Mouse (Mus musculus): Measurements from ENCODE around the gene Kazn. TPM values are rescaled to one million over a fixed set of nuclear protein-coding genes. Genes with fewer than 3 reads are reported as not detected.

Kazn gene
- polyA plus RNA-seq, 1 experiment, result 80.2 TPM

GRCm38 (mm10) chr4:142076883-142077282 lies 162.3 kb downstream of the Kazn start:
- no peak overlapping the region for H3K4me3 ChIP-seq (ENCODE audit: low read depth, low read length)
- no peaks in the 10 kb centered on the region for H3K36me3 ChIP-seq (ENCODE audit: control insufficient read depth, insufficient read depth, low read length, poor library complexity, severe bottlenecking)
- H3K9me3 ChIP-seq (replicated peaks; ENCODE audit: control insufficient read depth, insufficient read depth, low read length, poor library complexity, severe bottlenecking), result no peaks in the 10 kb centered on the region
- H3K27ac ChIP-seq (ENCODE audit: insufficient read depth, low read length), result peak overlapping the region; percentile 63
- peak; percentile 78 for TF ChIP-seq EP300 (IDR thresholded peaks at IDR 0.05; ENCODE audit: insufficient read depth, low read depth, low read length)
- no peak for TF ChIP-seq POLR2A (IDR thresholded peaks at IDR 0.05; ENCODE audit: insufficient read depth, low read length)
- H3K27me3 ChIP-seq (ENCODE audit: control insufficient read depth, insufficient read depth, low read length, poor library complexity, severe bottlenecking), result no peaks in the 10 kb centered on the region
- no peak overlapping the region for H3K9ac ChIP-seq (ENCODE audit: low read depth, poor library complexity, severe bottlenecking)
- H3K4me1 ChIP-seq (ENCODE audit: control insufficient read depth, insufficient read depth, low read length), result peaks cover 20% of the 10 kb centered on the region

- H3K4me1 ChIP-seq (ENCODE audit: control insufficient read depth, insufficient read depth, low read length), result peaks cover 17% of the 10 kb centered on the region
Measured at GRCm38 (mm10) chr4:142075931-142076330, 163.3 kb downstream of the Kazn start.

GRCm38 (mm10) chr4:142074060-142074732 lies 165.0 kb downstream of the Kazn start:
- Histone ChIP-seq H3K27ac (ENCODE audit: insufficient read depth, low read length) (peak overlapping the region; percentile 34), H3K4me1 (ENCODE audit: control insufficient read depth, insufficient read depth, low read length) (peaks cover 14% of the 10 kb centered on the region), H3K4me3 (ENCODE audit: low read depth, low read length) (peak overlapping the region; percentile 45), H3K36me3 (ENCODE audit: control insufficient read depth, insufficient read depth, low read length, poor library complexity, severe bottlenecking) (no peaks in the 10 kb centered on the region), H3K27me3 (ENCODE audit: control insufficient read depth, insufficient read depth, low read length, poor library complexity, severe bottlenecking) (no peaks in the 10 kb centered on the region), H3K9ac (ENCODE audit: low read depth, poor library complexity, severe bottlenecking) (peak overlapping the region; percentile 27; the same call in 1 of the 2 replicates), H3K9me3 (replicated peaks; ENCODE audit: control insufficient read depth, insufficient read depth, low read length, poor library complexity, severe bottlenecking) (no peaks in the 10 kb centered on the region)
- TF ChIP-seq POLR2A (IDR thresholded peaks at IDR 0.05; ENCODE audit: insufficient read depth, low read length), result no peak
- TF ChIP-seq EP300 (IDR thresholded peaks at IDR 0.05; ENCODE audit: insufficient read depth, low read depth, low read length), result no peak
- TF ChIP-seq CTCF (IDR thresholded peaks at IDR 0.05; ENCODE audit: low read depth, low read length), result no peak

More at GRCm38 (mm10) chr4:142075931-142076330, 163.3 kb downstream of the Kazn start:
- no peak for TF ChIP-seq EP300 (IDR thresholded peaks at IDR 0.05; ENCODE audit: insufficient read depth, low read depth, low read length)
- no peak for TF ChIP-seq CTCF (IDR thresholded peaks at IDR 0.05; ENCODE audit: low read depth, low read length)
- no peak for TF ChIP-seq POLR2A (IDR thresholded peaks at IDR 0.05; ENCODE audit: insufficient read depth, low read length)
- Histone ChIP-seq H3K27ac (ENCODE audit: insufficient read depth, low read length) (peak overlapping the region; percentile 34), H3K36me3 (ENCODE audit: control insufficient read depth, insufficient read depth, low read length, poor library complexity, severe bottlenecking) (no peaks in the 10 kb centered on the region), H3K9ac (ENCODE audit: low read depth, poor library complexity, severe bottlenecking) (no peak overlapping the region), H3K9me3 (replicated peaks; ENCODE audit: control insufficient read depth, insufficient read depth, low read length, poor library complexity, severe bottlenecking) (no peaks in the 10 kb centered on the region), H3K4me3 (ENCODE audit: low read depth, low read length) (no peak overlapping the region), H3K27me3 (ENCODE audit: control insufficient read depth, insufficient read depth, low read length, poor library complexity, severe bottlenecking) (no peaks in the 10 kb centered on the region)

GRCm38 (mm10) chr4:142071243-142071991 lies 167.8 kb downstream of the Kazn start:
- Histone ChIP-seq H3K9ac (ENCODE audit: low read depth, poor library complexity, severe bottlenecking) (peak overlapping the region; percentile 29), H3K4me3 (ENCODE audit: low read depth, low read length) (peak overlapping the region; percentile 7; the same call in 1 of the 2 replicates), H3K27ac (ENCODE audit: insufficient read depth, low read length) (peak overlapping the region; percentile 96), H3K4me1 (ENCODE audit: control insufficient read depth, insufficient read depth, low read length) (peaks cover 22% of the 10 kb centered on the region), H3K27me3 (ENCODE audit: control insufficient read depth, insufficient read depth, low read length, poor library complexity, severe bottlenecking) (no peaks in the 10 kb centered on the region), H3K9me3 (replicated peaks; ENCODE audit: control insufficient read depth, insufficient read depth, low read length, poor library complexity, severe bottlenecking) (no peaks in the 10 kb centered on the region), H3K36me3 (ENCODE audit: control insufficient read depth, insufficient read depth, low read length, poor library complexity, severe bottlenecking) (no peaks in the 10 kb centered on the region)
- TF ChIP-seq CTCF (IDR thresholded peaks at IDR 0.05; ENCODE audit: low read depth, low read length) (no peak), EP300 (IDR thresholded peaks at IDR 0.05; ENCODE audit: insufficient read depth, low read depth, low read length) (peak; percentile 96)

- Histone ChIP-seq H3K36me3 (ENCODE audit: control insufficient read depth, insufficient read depth, low read length, poor library complexity, severe bottlenecking) (no peaks in the 10 kb centered on the region), H3K9me3 (replicated peaks; ENCODE audit: control insufficient read depth, insufficient read depth, low read length, poor library complexity, severe bottlenecking) (no peaks in the 10 kb centered on the region), H3K9ac (ENCODE audit: low read depth, poor library complexity, severe bottlenecking) (peak overlapping the region; percentile 29), H3K27ac (ENCODE audit: insufficient read depth, low read length) (peak overlapping the region; percentile 96), H3K27me3 (ENCODE audit: control insufficient read depth, insufficient read depth, low read length, poor library complexity, severe bottlenecking) (no peaks in the 10 kb centered on the region), H3K4me1 (ENCODE audit: control insufficient read depth, insufficient read depth, low read length) (peaks cover 25% of the 10 kb centered on the region), H3K4me3 (ENCODE audit: low read depth, low read length) (0 out of 2 replicates have a peak overlapping the region, but pooled peaks have one; percentile 2)
- no peak for TF ChIP-seq CTCF (IDR thresholded peaks at IDR 0.05; ENCODE audit: low read depth, low read length)
- TF ChIP-seq EP300 (IDR thresholded peaks at IDR 0.05; ENCODE audit: insufficient read depth, low read depth, low read length), result peak; percentile 98
- no peak for TF ChIP-seq POLR2A (IDR thresholded peaks at IDR 0.05; ENCODE audit: insufficient read depth, low read length)
Measured at GRCm38 (mm10) chr4:142070840-142071239, 168.4 kb downstream of the Kazn start.

Measured in ES-Bruce4 (cell line).